Mouse (Mus musculus): ENCODE data around the gene Mllt1. TPM values are rescaled to one million over a fixed set of nuclear protein-coding genes. Genes with fewer than 3 reads are reported as not detected.

The Mllt1 gene
- polyA plus RNA-seq, 1 experiment from 2014 or later, result 87.6 TPM

- no peak for ATAC-seq (ENCODE audit: low FRiP score)
- Histone ChIP-seq H3K36me3 (replicated peaks) (no peaks in the 10 kb centered on the region), H3K4me3 (replicated peaks) (no peak within 1 kb of the TSS), H3K4me1 (no peaks in the 10 kb centered on the region), H3K9me3 (no peaks in the 10 kb centered on the region), H3K27me3 (no peaks in the 10 kb centered on the region), H3K27ac (no peak within 1 kb of the TSS), H3K9ac (no peak within 1 kb of the TSS), H3K4me2 (no peak within 1 kb of the TSS)
- 86% methylated on average over 2 of the region's 2 CpGs for WGBS
Measured at GRCm38 (mm10) chr17:56874237-56874636, 61.0 kb downstream of the Mllt1 start, which contains the start of gene Acsbg2. Gene Acsbg2 (minus strand): TSS chr17:56874447.

GRCm38 (mm10) chr17:56872512-56872911 lies 62.7 kb downstream of the Mllt1 start:
- H3K27me3 ChIP-seq, result no peaks in the 10 kb centered on the region
- 79% methylated on average over 7 of the region's 7 CpGs for WGBS
- H3K4me2 ChIP-seq, result no peak overlapping the region

GRCm38 (mm10) chr17:56871767-56872166 lies 63.4 kb downstream of the Mllt1 start:
- H3K9me3 ChIP-seq, result no peaks in the 10 kb centered on the region
- ATAC-seq (ENCODE audit: low FRiP score), result no peak
- no peak overlapping the region for H3K4me2 ChIP-seq
- no peak overlapping the region for H3K27ac ChIP-seq
- H3K27me3 ChIP-seq, result no peaks in the 10 kb centered on the region
- WGBS, result 87% methylated on average over 8 of the region's 8 CpGs
- H3K9ac ChIP-seq, result no peak overlapping the region
- H3K4me1 ChIP-seq, result no peaks in the 10 kb centered on the region
- H3K4me3 ChIP-seq (replicated peaks), result no peak overlapping the region
- no peaks in the 10 kb centered on the region for H3K36me3 ChIP-seq (replicated peaks)

More at GRCm38 (mm10) chr17:56872512-56872911, 62.7 kb downstream of the Mllt1 start:
- no peak overlapping the region for H3K4me3 ChIP-seq (replicated peaks)
- no peak overlapping the region for H3K9ac ChIP-seq
- H3K36me3 ChIP-seq (replicated peaks), result no peaks in the 10 kb centered on the region
- no peaks in the 10 kb centered on the region for H3K4me1 ChIP-seq
- no peaks in the 10 kb centered on the region for H3K9me3 ChIP-seq
- no peak for ATAC-seq (ENCODE audit: low FRiP score)
- H3K27ac ChIP-seq, result no peak overlapping the region

- ATAC-seq (ENCODE audit: low FRiP score), result no peak
- Histone ChIP-seq H3K27ac (no peak overlapping the region), H3K4me3 (replicated peaks) (no peak overlapping the region), H3K9ac (no peak overlapping the region), H3K9me3 (no peaks in the 10 kb centered on the region), H3K27me3 (0 out of 2 replicates have a peak, but pooled peaks cover 1% of the 10 kb centered on the region), H3K4me1 (no peaks in the 10 kb centered on the region), H3K4me2 (no peak overlapping the region), H3K36me3 (replicated peaks) (no peaks in the 10 kb centered on the region)
- WGBS, result 78% methylated on average over 15 of the region's 15 CpGs
Measured at GRCm38 (mm10) chr17:56870287-56870953, 64.8 kb downstream of the Mllt1 start.

- Histone ChIP-seq H3K9ac (no peak overlapping the region), H3K27me3 (0 out of 2 replicates have a peak, but pooled peaks cover 3% of the 10 kb centered on the region), H3K4me2 (no peak overlapping the region), H3K4me3 (replicated peaks) (no peak overlapping the region), H3K36me3 (replicated peaks) (no peaks in the 10 kb centered on the region), H3K27ac (no peak overlapping the region), H3K4me1 (no peaks in the 10 kb centered on the region), H3K9me3 (no peaks in the 10 kb centered on the region)
- no peak for ATAC-seq (ENCODE audit: low FRiP score)
- WGBS, result 52% methylated on average over 9 of the region's 9 CpGs
Measured at GRCm38 (mm10) chr17:56869481-56869977, 65.7 kb downstream of the Mllt1 start.

GRCm38 (mm10) chr17:56866071-56866470 lies 69.1 kb downstream of the Mllt1 start:
- H3K36me3 ChIP-seq (replicated peaks), result no peaks in the 10 kb centered on the region
- no peak overlapping the region for H3K27ac ChIP-seq
- no peak overlapping the region for H3K9ac ChIP-seq
- 77% methylated on average over 7 of the region's 7 CpGs for WGBS
- H3K4me1 ChIP-seq, result no peaks in the 10 kb centered on the region
- H3K4me3 ChIP-seq (replicated peaks), result no peak overlapping the region
- no peak overlapping the region for H3K4me2 ChIP-seq
- no peaks in the 10 kb centered on the region for H3K9me3 ChIP-seq
- H3K27me3 ChIP-seq, result 0 out of 2 replicates have a peak, but pooled peaks cover 3% of the 10 kb centered on the region
- ATAC-seq (ENCODE audit: low FRiP score), result no peak

GRCm38 (mm10) chr17:56861197-56861596 lies 74.0 kb downstream of the Mllt1 start:
- H3K27me3 ChIP-seq, result 0 out of 2 replicates have a peak, but pooled peaks cover 3% of the 10 kb centered on the region
- no peaks in the 10 kb centered on the region for H3K9me3 ChIP-seq
- no peak overlapping the region for H3K27ac ChIP-seq
- no peak overlapping the region for H3K4me2 ChIP-seq
- no peak overlapping the region for H3K4me3 ChIP-seq (replicated peaks)
- no peak overlapping the region for H3K9ac ChIP-seq
- H3K4me1 ChIP-seq, result no peaks in the 10 kb centered on the region
- no peaks in the 10 kb centered on the region for H3K36me3 ChIP-seq (replicated peaks)
- ATAC-seq (ENCODE audit: low FRiP score), result 0 out of 2 replicates have a peak, but pooled peaks have one; percentile 23
- WGBS, result 53% methylated on average over 3 of the region's 3 CpGs

- no peak overlapping the region for H3K27ac ChIP-seq
- ATAC-seq (ENCODE audit: low FRiP score), result no peak
- H3K27me3 ChIP-seq, result no peaks in the 10 kb centered on the region
- no peaks in the 10 kb centered on the region for H3K36me3 ChIP-seq (replicated peaks)
- no peak overlapping the region for H3K4me3 ChIP-seq (replicated peaks)
- no peak overlapping the region for H3K9ac ChIP-seq
- no peak overlapping the region for H3K4me2 ChIP-seq
- H3K4me1 ChIP-seq, result no peaks in the 10 kb centered on the region
- WGBS, result 58% methylated on average over 7 of the region's 7 CpGs
- H3K9me3 ChIP-seq, result no peaks in the 10 kb centered on the region
Measured at GRCm38 (mm10) chr17:56858922-56859321, 76.3 kb downstream of the Mllt1 start.

- no peaks in the 10 kb centered on the region for H3K27me3 ChIP-seq
- H3K4me1 ChIP-seq, result no peaks in the 10 kb centered on the region
- no peaks in the 10 kb centered on the region for H3K36me3 ChIP-seq (replicated peaks)
- no peak overlapping the region for H3K4me2 ChIP-seq
- no peak overlapping the region for H3K4me3 ChIP-seq (replicated peaks)
- H3K9me3 ChIP-seq, result no peaks in the 10 kb centered on the region
- 51% methylated on average over 4 of the region's 4 CpGs for WGBS
- ATAC-seq (ENCODE audit: low FRiP score), result no peak
- no peak overlapping the region for H3K9ac ChIP-seq
- H3K27ac ChIP-seq, result no peak overlapping the region
Measured at GRCm38 (mm10) chr17:56858216-56858615, 77.0 kb downstream of the Mllt1 start.

- ATAC-seq (ENCODE audit: low FRiP score), result no peak
- Histone ChIP-seq H3K9ac (no peak overlapping the region), H3K4me2 (no peak overlapping the region), H3K27me3 (no peaks in the 10 kb centered on the region), H3K4me1 (no peaks in the 10 kb centered on the region), H3K36me3 (replicated peaks) (no peaks in the 10 kb centered on the region), H3K4me3 (replicated peaks) (no peak overlapping the region), H3K9me3 (no peaks in the 10 kb centered on the region), H3K27ac (no peak overlapping the region)
- WGBS, result 90% methylated on average over 3 of the region's 3 CpGs
Measured at GRCm38 (mm10) chr17:56855421-56855820, 79.8 kb downstream of the Mllt1 start.

- H3K4me2 ChIP-seq, result no peak overlapping the region
- H3K27me3 ChIP-seq, result no peaks in the 10 kb centered on the region; the same call in 1 of the 2 replicates
- H3K4me3 ChIP-seq (replicated peaks), result no peak overlapping the region
- WGBS, result 79% methylated on average over 3 of the region's 3 CpGs
- no peaks in the 10 kb centered on the region for H3K36me3 ChIP-seq (replicated peaks)
- no peak for ATAC-seq (ENCODE audit: low FRiP score)
- no peak overlapping the region for H3K9ac ChIP-seq
- H3K9me3 ChIP-seq, result no peaks in the 10 kb centered on the region
- no peak overlapping the region for H3K27ac ChIP-seq
- no peaks in the 10 kb centered on the region for H3K4me1 ChIP-seq
Measured at GRCm38 (mm10) chr17:56851167-56851566, 84.0 kb downstream of the Mllt1 start.

- no peaks in the 10 kb centered on the region for H3K36me3 ChIP-seq (replicated peaks)
- H3K9me3 ChIP-seq, result no peaks in the 10 kb centered on the region
- H3K4me3 ChIP-seq (replicated peaks), result no peak overlapping the region
- H3K4me2 ChIP-seq, result no peak overlapping the region
- no peak for ATAC-seq (ENCODE audit: low FRiP score)
- no peaks in the 10 kb centered on the region for H3K4me1 ChIP-seq
- H3K9ac ChIP-seq, result no peak overlapping the region
- 87% methylated on average over 13 of the region's 13 CpGs for WGBS
- H3K27ac ChIP-seq, result no peak overlapping the region
- no peaks in the 10 kb centered on the region; the same call in 1 of the 2 replicates for H3K27me3 ChIP-seq
Measured at GRCm38 (mm10) chr17:56849710-56850109, 85.5 kb downstream of the Mllt1 start.

GRCm38 (mm10) chr17:56848785-56849184 lies 86.4 kb downstream of the Mllt1 start:
- Histone ChIP-seq H3K4me1 (no peaks in the 10 kb centered on the region), H3K36me3 (replicated peaks) (no peaks in the 10 kb centered on the region), H3K4me2 (no peak overlapping the region), H3K9ac (no peak overlapping the region), H3K9me3 (no peaks in the 10 kb centered on the region), H3K4me3 (replicated peaks) (no peak overlapping the region), H3K27ac (no peak overlapping the region), H3K27me3 (no peaks in the 10 kb centered on the region; the same call in 1 of the 2 replicates)
- no peak for ATAC-seq (ENCODE audit: low FRiP score)
- 88% methylated on average over 5 of the region's 5 CpGs for WGBS
